Mouse (Mus musculus) cortical plate, adult 2 months (tissue): ENCODE data around the gene Kcnn1.

Experiments
- CTCF ChIP-seq: fragments of 200-500 bp; IDR thresholded peaks from 2 replicates; pipeline ENCODE4 v1.5.1; 2011; ENCODE audit warnings: mild to moderate bottlenecking, control low read depth, low read length; ENCODE audit not compliant: insufficient read depth; ENCODE audit errors: extremely low read depth
- POLR2A ChIP-seq: fragments of 200-500 bp; IDR thresholded peaks from 2 replicates; pipeline ENCODE4 v1.6.1; 2011; ENCODE audit warnings: mild to moderate bottlenecking, low read length, control low read depth; ENCODE audit not compliant: insufficient read depth; ENCODE audit errors: extremely low read depth

GRCm38 (mm10) chr8:70842484-70842883 is 20.6 kb downstream of the Kcnn1 start:
- TF ChIP-seq POLR2A, result no peak
- no peak for TF ChIP-seq CTCF
